Mouse (Mus musculus): Measurements from ENCODE around the gene Sipa1l1.
A peak's percentile ranks its signal among the peaks of the same experiment; 100 is the strongest.

Gene Sipa1l1

GRCm38 (mm10) chr12:82168820-82169533 is at the start of gene Sipa1l1:
Gene Sipa1l1 (plus strand): TSS chr12:82169320.
- DNase-seq (ENCODE audit: low read depth in 1 of 2, low spot score in 2 of 2), result peak; percentile 90 to 91

- no peak for DNase-seq (ENCODE audit: low read depth in 1 of 2, low spot score in 2 of 2)
These were observed 47.2 kb upstream of the Sipa1l1 start for GRCm38 (mm10) chr12:82121947-82122346.

- DNase-seq (ENCODE audit: low read depth in 1 of 2, low spot score in 2 of 2), result peak in 1 of 2 experiments; percentile 6
These were observed 46.5 kb upstream of the Sipa1l1 start for GRCm38 (mm10) chr12:82122450-82123249.

DNA sequence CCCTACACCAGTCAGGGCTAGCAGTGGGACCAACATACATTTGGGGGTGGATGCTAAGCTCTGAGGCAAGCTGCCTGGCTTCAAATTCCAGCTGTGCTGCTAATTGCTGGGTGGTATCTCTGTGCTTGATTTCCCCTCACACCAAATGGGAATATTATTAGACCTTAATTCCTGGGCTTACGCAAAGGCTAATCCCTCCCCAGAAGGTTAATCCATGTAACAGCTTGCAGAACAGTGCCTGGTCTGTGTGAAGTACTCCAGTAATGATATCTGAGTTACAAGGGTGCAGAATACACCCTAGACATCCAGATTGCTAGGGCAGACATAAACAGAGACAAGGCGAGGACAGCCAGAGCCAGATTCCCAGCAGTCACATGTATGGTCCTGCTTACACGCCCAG is 42.3 kb upstream of the Sipa1l1 start:
- no peak for DNase-seq (ENCODE audit: low read depth in 1 of 2, low spot score in 2 of 2)

GRCm38 (mm10) chr12:82139234-82140166 is 29.6 kb upstream of the Sipa1l1 start:
- DNase-seq (ENCODE audit: low read depth in 1 of 2, low spot score in 2 of 2), result no peak

GRCm38 (mm10) chr12:82143371-82143770 is 25.7 kb upstream of the Sipa1l1 start:
- no peak for DNase-seq (ENCODE audit: low read depth in 1 of 2, low spot score in 2 of 2)

- DNase-seq (ENCODE audit: low read depth in 1 of 2, low spot score in 2 of 2), result no peak
These were observed 23.9 kb upstream of the Sipa1l1 start for GRCm38 (mm10) chr12:82145173-82145572.

DNA sequence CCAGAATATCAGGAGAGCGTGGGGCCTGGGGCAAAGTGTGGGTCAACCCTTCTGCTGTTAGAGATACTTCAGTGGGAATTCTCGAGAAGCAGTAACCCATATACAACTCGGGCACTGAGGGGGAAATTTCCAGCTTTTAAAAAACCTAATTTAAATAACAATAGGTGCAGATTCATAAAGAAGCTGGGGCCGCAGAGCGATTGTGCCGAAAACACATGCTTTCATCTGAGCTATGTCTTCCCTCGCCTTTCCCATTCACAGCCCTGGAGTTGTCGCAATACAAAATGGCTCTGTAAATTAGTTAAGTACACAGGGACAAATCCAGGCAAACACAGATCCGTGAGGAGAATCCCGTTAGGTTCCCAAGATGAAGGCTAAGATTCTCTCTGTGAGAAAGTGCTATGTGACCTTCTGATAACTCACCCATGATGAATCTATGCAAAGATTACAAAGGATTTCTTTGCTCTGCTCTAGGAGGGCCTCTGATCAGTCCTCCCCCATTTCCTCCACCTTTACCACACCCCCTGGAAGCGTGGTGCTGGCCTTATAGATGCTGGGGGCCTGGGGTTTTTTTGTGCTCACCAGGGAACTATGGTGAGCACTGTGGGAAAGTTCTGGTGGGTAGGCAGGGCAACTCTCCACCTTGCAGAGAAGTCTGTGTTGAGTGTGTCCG is 22.0 kb upstream of the Sipa1l1 start:
- no peak for DNase-seq (ENCODE audit: low read depth in 1 of 2, low spot score in 2 of 2)

DNA sequence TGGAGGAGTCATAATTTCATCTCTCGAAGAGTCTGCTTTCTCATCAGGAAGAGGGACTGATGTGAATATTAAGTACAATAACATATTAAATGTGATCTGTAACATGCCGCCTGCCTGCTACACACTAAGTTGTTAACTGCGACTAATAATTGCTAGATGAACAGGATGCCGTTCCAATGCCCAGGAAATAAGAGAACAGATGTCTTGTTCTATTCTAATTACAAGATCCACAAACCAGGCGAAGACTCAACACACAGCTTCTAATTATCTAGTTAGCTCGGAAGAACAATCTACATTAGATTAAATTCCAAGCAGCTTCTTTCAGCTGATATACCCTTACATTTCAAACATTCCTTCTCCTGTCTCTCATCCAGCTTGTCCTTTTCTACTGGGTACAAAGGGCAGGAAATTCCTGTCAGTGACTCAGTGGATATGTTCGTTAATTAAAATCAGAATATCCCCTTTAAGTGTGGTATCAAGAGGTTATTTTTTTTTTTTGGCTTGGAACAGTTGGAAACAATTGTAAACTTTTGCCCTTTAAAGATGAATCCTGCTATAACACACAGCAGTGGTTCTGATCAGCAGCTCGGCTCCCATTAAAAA is 20.7 kb upstream of the Sipa1l1 start:
- no peak for DNase-seq (ENCODE audit: low read depth in 1 of 2, low spot score in 2 of 2)

DNA sequence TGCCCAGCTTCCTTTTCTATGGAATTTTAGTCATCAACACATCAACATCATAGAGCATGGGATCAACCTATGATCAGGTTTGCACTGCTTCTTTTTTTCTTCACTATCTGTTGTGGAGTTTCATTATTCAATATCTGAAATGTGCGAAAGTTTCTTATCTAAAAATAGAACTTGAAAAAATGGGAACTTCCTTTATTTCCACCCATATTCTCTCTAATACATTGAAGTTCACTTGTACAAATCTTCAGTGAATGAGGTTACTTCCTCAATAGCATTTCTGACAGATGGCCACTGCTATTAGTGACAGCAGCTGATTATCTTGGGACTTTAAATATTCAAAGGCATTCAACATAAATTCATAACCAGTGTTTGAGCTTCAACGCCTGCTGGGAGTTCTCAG is 18.1 kb upstream of the Sipa1l1 start:
- no peak for DNase-seq (ENCODE audit: low read depth in 1 of 2, low spot score in 2 of 2)

DNA sequence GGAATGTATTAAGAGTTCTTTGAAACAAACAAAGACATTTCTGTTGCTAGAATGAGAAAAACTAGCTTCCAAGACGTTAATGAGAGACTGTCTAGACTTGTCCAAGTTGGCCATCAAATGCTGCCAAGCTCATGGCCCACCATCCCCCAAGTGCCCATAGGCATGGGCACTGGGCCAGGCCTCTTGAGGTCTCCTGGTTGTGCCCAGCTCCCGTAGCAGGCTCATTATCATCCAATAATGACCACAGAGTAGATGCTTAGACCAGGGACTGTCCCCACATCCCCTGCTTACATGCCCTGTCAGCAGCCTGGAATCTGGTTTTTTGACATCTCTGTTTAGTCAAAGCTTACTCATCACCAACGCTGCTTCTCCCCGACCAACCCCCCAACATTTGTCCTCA is 14.6 kb upstream of the Sipa1l1 start:
- no peak for DNase-seq (ENCODE audit: low read depth in 1 of 2, low spot score in 2 of 2)

DNA sequence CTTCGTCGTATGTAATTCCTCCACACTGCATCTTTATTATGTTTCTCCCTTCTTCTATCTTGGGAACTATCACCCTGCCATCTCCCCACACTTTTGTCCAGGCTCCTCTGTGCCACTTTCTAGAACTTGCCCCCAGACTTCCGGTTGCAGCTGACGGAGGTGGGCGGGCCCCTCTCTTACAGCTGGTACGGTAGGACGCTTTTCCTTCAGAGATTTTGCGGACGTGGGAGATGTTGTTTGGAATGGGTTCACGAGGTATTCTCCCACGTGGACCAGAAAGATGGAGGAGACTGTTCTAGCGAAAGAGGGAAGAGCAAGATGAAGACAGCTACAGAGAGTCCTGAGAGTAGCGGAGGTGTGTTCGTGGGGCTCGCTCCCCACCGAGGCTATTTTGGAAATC is 10.6 kb upstream of the Sipa1l1 start:
- no peak for DNase-seq (ENCODE audit: low read depth in 1 of 2, low spot score in 2 of 2)

DNA sequence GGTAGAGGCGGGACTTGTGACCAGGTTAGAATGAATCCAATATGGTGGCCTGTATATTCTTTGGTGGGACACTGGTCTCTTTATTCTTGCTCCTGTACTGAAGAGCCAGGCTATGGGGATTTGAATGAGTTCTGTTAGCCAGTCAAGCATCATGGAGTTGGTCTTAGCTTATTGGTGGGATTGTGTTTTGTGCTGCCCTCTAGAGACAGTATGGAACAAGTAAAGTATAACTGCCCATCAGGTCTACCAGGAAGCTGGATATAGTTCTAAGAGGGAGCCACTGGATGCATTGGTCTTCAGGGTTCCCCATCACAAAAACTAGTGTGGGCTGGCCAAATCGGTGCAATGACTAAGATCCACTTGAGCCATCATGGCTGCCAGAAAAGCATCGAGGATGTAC is 9.7 kb upstream of the Sipa1l1 start:
- DNase-seq (ENCODE audit: low read depth in 1 of 2, low spot score in 2 of 2), result no peak

- no peak for DNase-seq (ENCODE audit: low read depth in 1 of 2, low spot score in 2 of 2)
These were observed 3.5 kb upstream of the Sipa1l1 start for GRCm38 (mm10) chr12:82165651-82166050.

DNA sequence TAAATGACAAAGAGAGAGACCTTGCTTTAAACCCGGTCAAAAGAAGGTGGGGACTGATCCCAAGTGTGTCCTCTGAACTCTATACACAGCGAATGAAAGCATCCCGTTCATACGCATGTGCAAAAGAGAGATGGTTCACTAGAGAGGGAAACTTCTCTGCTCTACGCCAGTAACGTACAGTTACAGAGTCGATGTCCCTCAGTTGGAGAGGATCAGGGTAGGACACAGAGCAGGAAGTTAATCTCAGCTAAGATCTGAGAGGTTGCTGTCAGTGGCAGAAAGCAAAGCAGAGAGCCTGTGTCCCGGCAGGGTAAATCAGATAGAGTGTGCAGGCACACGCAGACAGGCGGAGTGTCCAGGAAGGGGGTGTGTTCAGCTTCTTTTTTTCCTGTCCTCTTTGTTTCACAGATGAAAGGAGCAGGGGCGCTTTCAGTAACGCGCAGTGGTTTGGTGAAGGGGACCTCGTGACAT is 3.0 kb upstream of the Sipa1l1 start:
- DNase-seq (ENCODE audit: low read depth in 1 of 2, low spot score in 2 of 2), result no peak

- DNase-seq (ENCODE audit: low read depth in 1 of 2, low spot score in 2 of 2), result peak in 1 of 2 experiments; percentile 5
These were observed 681 bp downstream of the Sipa1l1 start for GRCm38 (mm10) chr12:82169571-82170431.

DNA sequence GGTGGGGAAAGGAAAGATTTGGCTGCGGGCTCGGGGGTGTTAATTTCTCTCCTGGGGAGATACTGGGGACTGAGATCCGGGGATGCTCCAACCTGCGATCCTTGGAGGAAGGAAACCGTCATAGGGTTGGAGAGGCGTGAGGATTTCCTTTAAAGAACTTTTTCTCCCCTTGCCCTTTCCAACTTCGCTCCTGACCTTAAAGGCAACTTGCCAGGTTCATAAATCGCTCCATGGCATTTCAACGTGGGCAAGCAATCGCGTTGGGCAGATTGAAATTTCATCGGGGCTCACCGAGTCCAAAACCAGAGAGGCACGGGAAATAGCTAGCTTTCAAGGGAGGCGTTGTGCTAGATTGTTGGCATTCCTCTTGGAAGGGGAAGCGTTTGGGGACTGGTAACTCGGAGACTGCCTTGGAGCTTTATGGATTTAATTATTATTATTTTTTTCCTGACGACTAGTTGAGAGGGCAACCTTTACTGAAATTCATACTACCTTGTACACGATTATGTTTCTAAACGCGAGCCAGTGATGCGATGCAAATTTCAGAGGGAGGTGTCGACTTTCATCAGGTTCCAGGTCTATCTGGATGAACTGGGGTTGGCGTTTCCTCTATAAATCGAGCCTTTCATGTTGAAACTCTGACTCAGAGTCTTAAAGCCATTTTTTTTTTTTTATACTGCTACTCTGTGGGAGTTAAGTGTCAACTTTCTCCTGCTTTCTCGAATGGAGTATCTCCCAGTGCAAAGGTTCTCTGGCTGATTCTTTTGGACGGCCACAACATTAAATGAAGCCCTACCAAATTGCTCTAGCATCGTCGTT is 1.6 kb downstream of the Sipa1l1 start:
- no peak for DNase-seq (ENCODE audit: low read depth in 1 of 2, low spot score in 2 of 2)

DNA sequence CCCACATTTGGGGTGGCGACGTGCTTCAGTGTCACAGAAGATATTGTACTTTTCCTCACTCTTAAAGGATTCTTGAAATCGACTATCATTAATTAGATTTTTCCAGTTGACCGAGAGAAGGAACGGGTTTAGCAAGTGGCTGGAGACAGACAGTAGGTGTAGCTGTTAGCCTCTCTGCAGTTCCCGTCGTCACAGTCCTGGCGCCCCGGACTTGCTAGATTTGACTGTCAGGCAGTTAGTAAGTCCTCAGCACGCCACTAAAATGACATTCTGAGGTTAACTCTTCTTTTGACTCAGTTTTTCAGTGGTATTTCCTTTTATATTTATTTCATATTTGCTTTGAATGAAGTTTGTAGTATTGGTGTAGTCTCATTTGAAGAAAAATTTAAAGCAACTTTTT is 2.5 kb downstream of the Sipa1l1 start:
- DNase-seq (ENCODE audit: low read depth in 1 of 2, low spot score in 2 of 2), result no peak

DNA sequence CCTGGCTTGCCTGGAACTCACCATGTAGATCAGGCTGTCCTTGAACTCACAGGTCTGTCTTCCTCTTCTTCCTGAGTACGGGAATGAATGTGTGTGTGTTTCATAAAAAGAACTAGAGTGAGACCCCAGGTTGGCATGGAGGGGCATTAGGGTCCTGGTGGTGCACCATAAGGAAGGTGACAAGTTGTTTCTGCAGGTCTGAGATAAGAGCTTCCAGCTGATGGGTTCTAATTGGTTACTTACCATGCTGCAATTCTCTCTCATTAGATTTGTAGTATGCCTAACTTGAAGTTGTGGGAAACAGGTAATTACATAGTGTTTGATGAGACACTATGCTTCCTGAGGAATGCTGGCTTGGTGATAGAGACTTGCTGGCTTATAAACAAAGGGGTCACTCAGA is 4.5 kb downstream of the Sipa1l1 start:
- DNase-seq (ENCODE audit: low read depth in 1 of 2, low spot score in 2 of 2), result no peak
